Mouse (Mus musculus): ENCODE results near the gene Ube2s. TPM values are rescaled to one million over a fixed set of nuclear protein-coding genes. Genes with fewer than 3 reads are reported as not detected.

The Ube2s gene
- total RNA-seq, 2 experiments from 2014 or later, result 84.1 to 86.9 TPM

Other genes with a start within 250 kb of the Ube2s start
- not detected for gene Ptprh, start 208.5 kb downstream of the Ube2s start, total RNA-seq (2021)
- 1 to 10 TPM; 2.3 to 2.6 TPM for gene Tmem86b, start 181.2 kb downstream of the Ube2s start, total RNA-seq (2021)
- 10 to 100 TPM; 45.8 to 46.6 TPM for gene Ppp6r1, start 153.6 kb downstream of the Ube2s start, total RNA-seq (2021)
- gene Hspbp1, start 127.5 kb downstream of the Ube2s start, total RNA-seq (2021), result 10 to 100 TPM; 22.1 to 23.9 TPM
- under 1 TPM; 0.50 to 0.64 TPM for gene Brsk1, start 122.0 kb downstream of the Ube2s start, total RNA-seq (2021)
- gene Tmem150b, start 87.3 kb downstream of the Ube2s start, total RNA-seq (2021), result not detected
- 1 to 10 TPM; 5.5 to 5.6 TPM for gene Kmt5c, start 72.5 kb downstream of the Ube2s start, total RNA-seq (2021)
- gene Cox6b2, start 59.5 kb downstream of the Ube2s start, total RNA-seq (2021), result 1 to 10 TPM in 1 of 2 experiments, under 1 TPM in 1; 0.87 to 1.3 TPM
- not detected for gene Fam71e2, start 41.3 kb downstream of the Ube2s start, total RNA-seq (2021)
- gene Il11, start 29.7 kb downstream of the Ube2s start, total RNA-seq (2021), result under 1 TPM in 1 of 2 experiments, not detected in 1; 0.14 TPM
- gene Tmem190, start 29.7 kb downstream of the Ube2s start, total RNA-seq (2021), result not detected
- gene Tmem238, start 22.9 kb downstream of the Ube2s start, total RNA-seq (2021), result 10 to 100 TPM in 1 of 2 experiments, 1 to 10 TPM in 1; 7.1 to 10.0 TPM
- 100 to 1,000 TPM; 582 to 601 TPM for gene Rpl28, start 19.7 kb downstream of the Ube2s start, total RNA-seq (2021)
- gene Shisa7, start 32.1 kb upstream of the Ube2s start, total RNA-seq (2021), result not detected
- gene Isoc2b, start 57.7 kb upstream of the Ube2s start, total RNA-seq (2021), result 1 to 10 TPM; 6.0 to 8.2 TPM
- 10 to 100 TPM; 26.9 to 32.6 TPM for gene Isoc2a, start 64.6 kb upstream of the Ube2s start, total RNA-seq (2021)
- gene Gm36210, start 93.9 kb upstream of the Ube2s start, total RNA-seq (2021), result under 1 TPM; 0.18 to 0.64 TPM
- gene Zfp628, start 102.6 kb upstream of the Ube2s start, total RNA-seq (2021), result 1 to 10 TPM; 8.7 to 8.9 TPM
- 1 to 10 TPM; 3.2 to 4.6 TPM for gene Nat14, start 109.4 kb upstream of the Ube2s start, total RNA-seq (2021)
- 1 to 10 TPM; 3.9 to 4.7 TPM for gene Ssc5d, start 113.2 kb upstream of the Ube2s start, total RNA-seq (2021)
- gene Sbk2, start 151.8 kb upstream of the Ube2s start, total RNA-seq (2021), result 100 to 1,000 TPM in 1 of 2 experiments, 10 to 100 TPM in 1; 37.4 to 119 TPM
- gene Sbk3, start 158.6 kb upstream of the Ube2s start, total RNA-seq (2021), result 10 to 100 TPM in 1 of 2 experiments, 1 to 10 TPM in 1; 1.8 to 15.5 TPM
- 10 to 100 TPM in 1 of 2 experiments, 1 to 10 TPM in 1; 8.7 to 13.9 TPM for gene Zfp579, start 183.6 kb upstream of the Ube2s start, total RNA-seq (2021)
- 1 to 10 TPM; 8.0 to 8.5 TPM for gene Zfp524, start 201.8 kb upstream of the Ube2s start, total RNA-seq (2021)
- 10 to 100 TPM; 19.0 to 24.4 TPM for gene Fiz1, start 202.1 kb upstream of the Ube2s start, total RNA-seq (2021)
- not detected for gene Gm44973, start 202.9 kb upstream of the Ube2s start, total RNA-seq (2021)
- gene Zfp865, start 207.8 kb upstream of the Ube2s start, total RNA-seq (2021), result 10 to 100 TPM; 12.4 to 13.2 TPM
- gene Ccdc106, start 208.0 kb upstream of the Ube2s start, total RNA-seq (2021), result not detected
- not detected for gene 4632433K11Rik, start 221.5 kb upstream of the Ube2s start, total RNA-seq (2021)
- 1 to 10 TPM; 2.7 to 2.8 TPM for gene Zfp784, start 225.9 kb upstream of the Ube2s start, total RNA-seq (2021)
- 1 to 10 TPM; 2.4 to 3.7 TPM for gene Zfp580, start 238.9 kb upstream of the Ube2s start, total RNA-seq (2021)
- 10 to 100 TPM; 39.0 to 49.6 TPM for gene U2af2, start 249.6 kb upstream of the Ube2s start, total RNA-seq (2021)